In genomic region chr1:75480036-75480435, GRCm38 (mm10) we compare ENCODE assay signal across 8 mouse cellular contexts. TPM values are rescaled to one million over a fixed set of nuclear protein-coding genes. Genes with fewer than 3 reads are reported as not detected.
DNase-seq lines count a peak whose midpoint lies in the region; ATAC-seq and TF ChIP-seq lines count a peak whose summit lies in the region.

No protein-coding gene starts in this region.

- H3K9ac ChIP-seq in lung, embryonic 16.5 days (ENCODE audit: low read length): no peak overlapping the region
- no peak overlapping the region for H3K9ac ChIP-seq in limb, embryonic 13.5 days
- H3K9ac ChIP-seq in stomach, embryonic 16.5 days (ENCODE audit: low read length): no peak overlapping the region

- peak overlapping the region; percentile 85 for H3K4me2 ChIP-seq in lung, embryonic 16.5 days (ENCODE audit: low read depth, low read length)
- H3K4me2 ChIP-seq in limb, embryonic 13.5 days (replicated peaks): peak overlapping the region; percentile 79
- peak overlapping the region; percentile 51 for H3K4me2 ChIP-seq in stomach, embryonic 16.5 days (ENCODE audit: low read depth, low read length)

- no peak for TF ChIP-seq POLR2A in lung, adult 2 months (IDR thresholded peaks at IDR 0.05; ENCODE audit: borderline replicate concordance, extremely low read depth, low read depth, low read length)

- peaks cover 49% of the 10 kb centered on the region for H3K27me3 ChIP-seq in lung, embryonic 16.5 days (ENCODE audit: control insufficient read depth, insufficient read depth, low read depth, low read length)
- peaks cover 59% of the 10 kb centered on the region for H3K27me3 ChIP-seq in limb, embryonic 13.5 days
- H3K27me3 ChIP-seq in stomach, embryonic 16.5 days (ENCODE audit: control insufficient read depth, insufficient read depth, low read length): peaks cover 32% of the 10 kb centered on the region

- H3K4me1 ChIP-seq in lung, embryonic 16.5 days (replicated peaks; ENCODE audit: control insufficient read depth, insufficient read depth, low read length): peaks cover 23% of the 10 kb centered on the region
- H3K4me1 ChIP-seq in lung, adult 2 months (ENCODE audit: control insufficient read depth, insufficient read depth, low read length): peaks cover 14% of the 10 kb centered on the region; the same call in 1 of the 2 replicates
- H3K4me1 ChIP-seq in limb, embryonic 13.5 days: peaks cover 23% of the 10 kb centered on the region
- H3K4me1 ChIP-seq in stomach, embryonic 16.5 days (ENCODE audit: control insufficient read depth, insufficient read depth, low read length): peaks cover 18% of the 10 kb centered on the region; the same call in 1 of the 2 replicates

- H3K4me3 ChIP-seq in lung, embryonic 16.5 days (ENCODE audit: low read length): peak overlapping the region; percentile 79
- H3K4me3 ChIP-seq in lung, adult 2 months (replicated peaks; ENCODE audit: extremely low read depth, low read depth, low read length): no peak overlapping the region
- peak overlapping the region; percentile 84 for H3K4me3 ChIP-seq in limb, embryonic 13.5 days
- H3K4me3 ChIP-seq in stomach, embryonic 16.5 days (replicated peaks; ENCODE audit: low read length): peak overlapping the region; percentile 75

- WGBS in lung, embryonic 16.5 days: 19% methylated on average over 13 of the region's 13 CpGs
- WGBS in lung, adult 2 months: 21% methylated on average over 13 of the region's 13 CpGs
- WGBS in limb, embryonic 13.5 days: 21% methylated on average over 13 of the region's 13 CpGs
- 19% methylated on average over 13 of the region's 13 CpGs for WGBS in stomach, embryonic 16.5 days

- TF ChIP-seq CTCF in lung, adult 2 months (IDR thresholded peaks at IDR 0.05; ENCODE audit: insufficient read depth, low read length): no peak

- H3K36me3 ChIP-seq in lung, embryonic 16.5 days (ENCODE audit: control insufficient read depth, insufficient read depth, low read length): peaks cover 15% of the 10 kb centered on the region; the same call in 1 of the 2 replicates
- H3K36me3 ChIP-seq in limb, embryonic 13.5 days: peaks cover 17% of the 10 kb centered on the region
- peaks cover 8% of the 10 kb centered on the region for H3K36me3 ChIP-seq in stomach, embryonic 16.5 days (ENCODE audit: control insufficient read depth, insufficient read depth, low read length)

- no peak for ATAC-seq in lung, embryonic 16.5 days (ENCODE audit: low read depth)
- no peak for ATAC-seq in limb, embryonic 13.5 days (ENCODE audit: low FRiP score, low read depth)
- ATAC-seq in stomach, embryonic 16.5 days (ENCODE audit: insufficient read depth, low FRiP score): no peak

- H3K9me3 ChIP-seq in lung, embryonic 16.5 days (ENCODE audit: control insufficient read depth, low read length): no peaks in the 10 kb centered on the region
- H3K9me3 ChIP-seq in limb, embryonic 13.5 days: no peaks in the 10 kb centered on the region
- no peaks in the 10 kb centered on the region for H3K9me3 ChIP-seq in stomach, embryonic 16.5 days (replicated peaks; ENCODE audit: control insufficient read depth, low read length)

- no peak overlapping the region for H3K27ac ChIP-seq in lung, embryonic 16.5 days (ENCODE audit: low read length)
- no peak overlapping the region for H3K27ac ChIP-seq in limb, embryonic 13.5 days
- H3K27ac ChIP-seq in stomach, embryonic 16.5 days (ENCODE audit: low read length): no peak overlapping the region

- DNase-seq in cerebellum, adult 9-11 months: peak; percentile 65
- no peak for DNase-seq in cerebellum, postnatal 10 days
- no peak for DNase-seq in lung, adult 2 months
- no peak for DNase-seq in thymus, postnatal 10 days (ENCODE audit: low spot score in 2 of 2)
- no peak for DNase-seq in ovary, postnatal 10 days (ENCODE audit: low spot score)

RNA-seq across cellular contexts. Expression of gene Tmem198, which starts 0.7 kb away (rescaled TPM):
- polyA plus RNA-seq in lung, embryonic 16.5 days (2015; fragmentation: Nextera tagmentation; extraction: Ambion mirVana): 0.65 and 1.3 TPM in 2 replicates
- polyA plus RNA-seq in lung, adult 2 months (2012; rRNA removed): 5.2 and 7.4 TPM in 2 replicates
- 0.83 and 0.97 TPM in 2 replicates for polyA plus RNA-seq in limb, embryonic 13.5 days (2015; fragmentation: Nextera tagmentation; extraction: Ambion mirVana)
- 1.6 and 2.1 TPM in 2 replicates for polyA plus RNA-seq in stomach, embryonic 16.5 days (2015; fragmentation: Nextera tagmentation; extraction: Ambion mirVana)

RNA-seq across cellular contexts. Expression of gene Chpf, which starts 0.9 kb away (rescaled TPM):
- polyA plus RNA-seq in lung, embryonic 16.5 days (2015; fragmentation: Nextera tagmentation; extraction: Ambion mirVana): 22.9 and 25.2 TPM in 2 replicates
- polyA plus RNA-seq in lung, adult 2 months (2012; rRNA removed): 89.7 and 127 TPM in 2 replicates
- polyA plus RNA-seq in limb, embryonic 13.5 days (2015; fragmentation: Nextera tagmentation; extraction: Ambion mirVana): 37.5 and 37.7 TPM in 2 replicates
- polyA plus RNA-seq in stomach, embryonic 16.5 days (2015; fragmentation: Nextera tagmentation; extraction: Ambion mirVana): 28.0 and 28.1 TPM in 2 replicates

RNA-seq across cellular contexts. Expression of gene Obsl1, which starts 26.2 kb away (rescaled TPM):
- 46.3 and 48.0 TPM in 2 replicates for polyA plus RNA-seq in lung, embryonic 16.5 days (2015; fragmentation: Nextera tagmentation; extraction: Ambion mirVana)
- polyA plus RNA-seq in lung, adult 2 months (2012; rRNA removed): 20.7 and 26.1 TPM in 2 replicates
- 85.1 and 86.4 TPM in 2 replicates for polyA plus RNA-seq in limb, embryonic 13.5 days (2015; fragmentation: Nextera tagmentation; extraction: Ambion mirVana)
- polyA plus RNA-seq in stomach, embryonic 16.5 days (2015; fragmentation: Nextera tagmentation; extraction: Ambion mirVana): 34.1 and 44.4 TPM in 2 replicates

RNA-seq across cellular contexts. Expression of gene Inha, which starts 26.8 kb away (rescaled TPM):
- 3.8 and 4.1 TPM in 2 replicates for polyA plus RNA-seq in lung, embryonic 16.5 days (2015; fragmentation: Nextera tagmentation; extraction: Ambion mirVana)
- 13.6 and 14.3 TPM in 2 replicates for polyA plus RNA-seq in lung, adult 2 months (2012; rRNA removed)
- 14.2 and 14.3 TPM in 2 replicates for polyA plus RNA-seq in limb, embryonic 13.5 days (2015; fragmentation: Nextera tagmentation; extraction: Ambion mirVana)
- 7.4 and 8.3 TPM in 2 replicates for polyA plus RNA-seq in stomach, embryonic 16.5 days (2015; fragmentation: Nextera tagmentation; extraction: Ambion mirVana)

RNA-seq across cellular contexts. Expression of gene Asic4, which starts 29.8 kb away (rescaled TPM):
- polyA plus RNA-seq in lung, embryonic 16.5 days (2015; fragmentation: Nextera tagmentation; extraction: Ambion mirVana): 0.05 and 0.11 TPM in 2 replicates
- 0.05 TPM in 1 of 2 replicates, not detected in the other for polyA plus RNA-seq in lung, adult 2 months (2012; rRNA removed)
- 0.65 and 0.80 TPM in 2 replicates for polyA plus RNA-seq in limb, embryonic 13.5 days (2015; fragmentation: Nextera tagmentation; extraction: Ambion mirVana)
- polyA plus RNA-seq in stomach, embryonic 16.5 days (2015; fragmentation: Nextera tagmentation; extraction: Ambion mirVana): 1.3 and 1.4 TPM in 2 replicates
